Mouse (Mus musculus) ovary, postnatal 10 days (tissue): ENCODE data around the gene Sult4a1.
"Not testable (repeated sequence)": the region's sequence is repeated elsewhere in the genome, so short reads cannot be mapped to it uniquely, and the experiment has no call there.

Experiments used
- DNase-seq: peaks from one replicate; pipeline ENCODE4 v3.0.0; 2022; ENCODE audit warnings: low spot score

Sult4a1 gene

GRCm38 (mm10) chr15:84105105-84105923, at the start of gene Sult4a1:
Gene Sult4a1, minus strand, starts transcription at chr15:84105754.
- DNase-seq: no peak

- no peak for DNase-seq
Measured at GRCm38 (mm10) chr15:84140929-84141328, 35.4 kb upstream of the Sult4a1 start.

- no peak for DNase-seq
Measured at GRCm38 (mm10) chr15:84140109-84140508, 34.6 kb upstream of the Sult4a1 start.

- DNase-seq: no peak
Measured at GRCm38 (mm10) chr15:84139592-84140005, 34.0 kb upstream of the Sult4a1 start.

GRCm38 (mm10) chr15:84136473-84137415, 31.2 kb upstream of the Sult4a1 start:
- no peak for DNase-seq

GRCm38 (mm10) chr15:84135472-84135871, 29.9 kb upstream of the Sult4a1 start:
- DNase-seq: no peak

- no peak for DNase-seq
Measured at GRCm38 (mm10) chr15:84133440-84133839, 27.9 kb upstream of the Sult4a1 start.

- DNase-seq: no peak
Measured at GRCm38 (mm10) chr15:84131971-84132370, 26.4 kb upstream of the Sult4a1 start.

- no peak for DNase-seq
Measured at GRCm38 (mm10) chr15:84131096-84131786, 25.7 kb upstream of the Sult4a1 start.

GRCm38 (mm10) chr15:84126871-84127270, 21.3 kb upstream of the Sult4a1 start:
- no peak for DNase-seq

GRCm38 (mm10) chr15:84126447-84126846, 20.9 kb upstream of the Sult4a1 start:
- no peak for DNase-seq

GRCm38 (mm10) chr15:84124086-84124485, 18.5 kb upstream of the Sult4a1 start:
- DNase-seq: no peak

- DNase-seq: no peak
Measured at GRCm38 (mm10) chr15:84123075-84123474, 17.5 kb upstream of the Sult4a1 start, which contains the start of gene Pnpla5. Gene Pnpla5, minus strand, starts transcription at chr15:84123175.

- no peak for DNase-seq
Measured at GRCm38 (mm10) chr15:84121036-84121435, 15.5 kb upstream of the Sult4a1 start.

GRCm38 (mm10) chr15:84120612-84121011, 15.1 kb upstream of the Sult4a1 start:
- DNase-seq: no peak

GRCm38 (mm10) chr15:84116466-84116865, 10.9 kb upstream of the Sult4a1 start:
- DNase-seq: no peak

GRCm38 (mm10) chr15:84115727-84116126, 10.2 kb upstream of the Sult4a1 start:
- DNase-seq: no peak

- DNase-seq: no peak
Measured at GRCm38 (mm10) chr15:84113873-84114272, 8.3 kb upstream of the Sult4a1 start.

GRCm38 (mm10) chr15:84108899-84109298, 3.3 kb upstream of the Sult4a1 start:
- no peak for DNase-seq

- DNase-seq: no peak
Measured at GRCm38 (mm10) chr15:84105924-84106500, 458 bp upstream of the Sult4a1 start.

- DNase-seq: no peak
Measured at GRCm38 (mm10) chr15:84104626-84105025, 928 bp downstream of the Sult4a1 start.

GRCm38 (mm10) chr15:84097536-84097935, 8.0 kb downstream of the Sult4a1 start:
- DNase-seq: not testable (repeated sequence)
